Comparison of ENCODE assay signal across 9 mouse cellular contexts in the genomic region with DNA sequence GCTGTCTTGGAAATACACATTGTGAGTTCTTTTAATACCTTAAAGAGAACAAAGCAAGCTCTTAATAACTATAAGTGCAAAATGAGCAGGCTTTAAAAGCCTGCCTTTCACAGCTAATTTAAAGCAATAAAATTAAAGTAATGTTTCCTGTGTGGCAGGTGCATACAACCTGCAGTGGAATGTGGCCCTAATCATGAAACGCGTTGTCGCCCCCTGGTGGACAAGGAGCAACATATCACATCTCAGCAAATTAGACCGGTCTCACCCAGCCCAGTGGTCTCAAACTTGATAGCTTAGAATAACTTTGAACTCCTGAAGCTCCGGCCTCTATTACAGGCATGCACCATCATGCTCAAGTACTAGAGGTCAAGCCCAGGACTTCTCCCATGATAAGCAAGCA. TPM values are rescaled to one million over a fixed set of nuclear protein-coding genes. Genes with fewer than 3 reads are reported as not detected.
DNase-seq lines count a peak whose midpoint lies in the region; ATAC-seq and TF ChIP-seq lines count a peak whose summit lies in the region.
"Had no signal": no experiment of that assay in that cellular context is flagged by ENCODE, and none has a peak within 500 bp of the region (broad histone marks: within the 10 kb centered on the region; RNA-seq: fewer than 3 reads in every experiment).

No protein-coding gene starts in this region.

- H3K27ac ChIP-seq in cerebellum, adult 2 months (ENCODE audit: insufficient read depth, low read length) = no peak overlapping the region

- no peaks in the 10 kb centered on the region for H3K27me3 ChIP-seq in G1E (ENCODE audit: insufficient read depth, low read length)
- no peaks in the 10 kb centered on the region for H3K27me3 ChIP-seq in cerebellum, adult 2 months (ENCODE audit: control insufficient read depth, insufficient read depth, low read length)
- H3K27me3 ChIP-seq: hindbrain, embryonic 15.5 days had no signal

- peak; percentile 62 for TF ChIP-seq CTCF in G1E (IDR thresholded peaks at IDR 0.05; ENCODE audit: low read depth, low read length)
- peak; percentile 94 for TF ChIP-seq CTCF in cerebellum, adult 2 months (IDR thresholded peaks at IDR 0.05; ENCODE audit: borderline replicate concordance, insufficient read depth, low read depth, low read length)

- H3K9me3 ChIP-seq in G1E (replicated peaks) = peaks cover 9% of the 10 kb centered on the region
- H3K9me3 ChIP-seq: hindbrain, embryonic 15.5 days had no signal

- peaks cover 41% of the 10 kb centered on the region for H3K36me3 ChIP-seq in G1E (replicated peaks)
- H3K36me3 ChIP-seq: hindbrain, embryonic 15.5 days had no signal

- WGBS in cerebellum, adult 2 months = 5% methylated on average over 5 of the region's 5 CpGs

- no peak for TF ChIP-seq POLR2A in cerebellum, adult 2 months (IDR thresholded peaks at IDR 0.05; ENCODE audit: borderline replicate concordance, insufficient read depth, low read length)

- H3K4me3 ChIP-seq in G1E (ENCODE audit: low read depth, low read length) = no peak overlapping the region
- no peak overlapping the region for H3K4me3 ChIP-seq in cerebellum, adult 2 months (replicated peaks; ENCODE audit: insufficient read depth, low read depth, low read length)
- H3K4me3 ChIP-seq: hindbrain, embryonic 15.5 days had no signal

- peak; percentile 91 for DNase-seq in B cell, adult 2 months
- DNase-seq in G1E (ENCODE audit: low spot score) = peak; percentile 47
- DNase-seq in cerebellum, adult 2 months = peak; percentile 73 to 82
- peak; percentile 75 for DNase-seq in gastrocnemius, adult 18-20 months (ENCODE audit: low spot score)
- peak; percentile 48 to 66 for DNase-seq in kidney, adult 8-10 months
- peak; percentile 71 to 80 for DNase-seq in lung, adult 18-20 months
- peak; percentile 73 for DNase-seq in retina, postnatal 7 days (ENCODE audit: low read depth, low spot score)
- DNase-seq in thymus, postnatal 36 days = peak; percentile 82 to 84

- peaks cover 10% of the 10 kb centered on the region for H3K4me1 ChIP-seq in G1E (ENCODE audit: insufficient read depth, low read depth, low read length)
- H3K4me1 ChIP-seq in cerebellum, adult 2 months (ENCODE audit: control insufficient read depth, insufficient read depth, low read length) = no peaks in the 10 kb centered on the region
- H3K4me1 ChIP-seq: hindbrain, embryonic 15.5 days had no signal

- no peak for ATAC-seq in G1E (ENCODE audit: extremely low read depth, insufficient number of reproducible peaks, low FRiP score, poor library complexity, severe bottlenecking)

RNA-seq across cellular contexts. Expression of a gene that starts 9.8 kb away (rescaled TPM):
- total RNA-seq in G1E (2014; fragmentation: Nextera tagmentation) (47.3 and 48.3 TPM in 2 replicates), G1E (2017) (17.3 and 20.8 TPM in 2 replicates)
- 0.85 and 2.8 TPM in 2 replicates for polyA plus RNA-seq in G1E (2012)
- 6.9 TPM in 2 replicates for polyA plus RNA-seq in cerebellum, adult 2 months (2012; rRNA removed)
- under 1 TPM; 0.27 to 0.69 TPM for total RNA-seq in gastrocnemius, adult 18-20 months (2021)

RNA-seq across cellular contexts. Expression of a gene that starts 9.9 kb away (rescaled TPM):
- total RNA-seq in G1E (2014; fragmentation: Nextera tagmentation) = 147 and 207 TPM in 2 replicates
- 228 and 249 TPM in 2 replicates for total RNA-seq in G1E (2017)
- polyA plus RNA-seq in G1E (2012) = 9.8 and 13.5 TPM in 2 replicates
- polyA plus RNA-seq in cerebellum, adult 2 months (2012; rRNA removed) = 170 and 180 TPM in 2 replicates
- 10 to 100 TPM; 43.7 to 48.5 TPM for total RNA-seq in gastrocnemius, adult 18-20 months (2021)

RNA-seq across cellular contexts. Expression of a gene that starts 27.4 kb away (rescaled TPM):
- total RNA-seq in G1E (2014; fragmentation: Nextera tagmentation) (55.2 and 59.0 TPM in 2 replicates), G1E (2017) (52.6 and 55.2 TPM in 2 replicates)
- 46.4 and 48.8 TPM in 2 replicates for polyA plus RNA-seq in G1E (2012)
- 46.5 and 48.7 TPM in 2 replicates for polyA plus RNA-seq in cerebellum, adult 2 months (2012; rRNA removed)
- 10 to 100 TPM; 32.8 to 35.3 TPM for total RNA-seq in gastrocnemius, adult 18-20 months (2021)

RNA-seq across cellular contexts. Expression of a gene that starts 27.9 kb away (rescaled TPM):
- 46.5 and 61.5 TPM in 2 replicates for total RNA-seq in G1E (2014; fragmentation: Nextera tagmentation)
- 53.4 and 61.1 TPM in 2 replicates for total RNA-seq in G1E (2017)
- 69.9 and 93.7 TPM in 2 replicates for polyA plus RNA-seq in G1E (2012)
- 94.8 and 98.5 TPM in 2 replicates for polyA plus RNA-seq in cerebellum, adult 2 months (2012; rRNA removed)
- total RNA-seq in gastrocnemius, adult 18-20 months (2021) = 1 to 10 TPM; 4.5 to 5.4 TPM

RNA-seq across cellular contexts. Expression of a gene that starts 47.4 kb away (rescaled TPM):
- total RNA-seq in G1E (2014; fragmentation: Nextera tagmentation) (104 and 112 TPM in 2 replicates), G1E (2017) (708 and 715 TPM in 2 replicates)
- polyA plus RNA-seq in G1E (2012) = 31.1 and 47.6 TPM in 2 replicates
- 189 and 203 TPM in 2 replicates for polyA plus RNA-seq in cerebellum, adult 2 months (2012; rRNA removed)
- 10 to 100 TPM; 54.0 to 63.0 TPM for total RNA-seq in gastrocnemius, adult 18-20 months (2021)

Comparison
In these comparisons a context has a peak if more than half of its experiments do, and no peak if none do; other contexts are left out.
1. RNA of a gene that starts 9.8 kb away (total RNA-seq): 17.3 to 48.3 TPM in G1E; 0.27 to 0.69 TPM in gastrocnemius, adult 18-20 months; every median in the first group is over 10 times any median in the second.
2. Peak in every context shown above with its lines, with median percentiles within 50 percentile points of each other: DNase-seq.